Mouse (Mus musculus): Measurements from ENCODE around the gene Vkorc1.
"Not testable (repeated sequence)": the region's sequence is repeated elsewhere in the genome, so short reads cannot be mapped to it uniquely, and the experiment has no call there.

Gene Vkorc1

GRCm38 (mm10) chr7:127895442-127895841 is at the start of gene Vkorc1, which contains the start of gene Gm21974:
TSS of gene Vkorc1 (minus strand) at chr7:127895617.
TSS of gene Gm21974 (minus strand) at chr7:127895454.
- DNase-seq (ENCODE audit: low spot score): peak; percentile 90

DNA sequence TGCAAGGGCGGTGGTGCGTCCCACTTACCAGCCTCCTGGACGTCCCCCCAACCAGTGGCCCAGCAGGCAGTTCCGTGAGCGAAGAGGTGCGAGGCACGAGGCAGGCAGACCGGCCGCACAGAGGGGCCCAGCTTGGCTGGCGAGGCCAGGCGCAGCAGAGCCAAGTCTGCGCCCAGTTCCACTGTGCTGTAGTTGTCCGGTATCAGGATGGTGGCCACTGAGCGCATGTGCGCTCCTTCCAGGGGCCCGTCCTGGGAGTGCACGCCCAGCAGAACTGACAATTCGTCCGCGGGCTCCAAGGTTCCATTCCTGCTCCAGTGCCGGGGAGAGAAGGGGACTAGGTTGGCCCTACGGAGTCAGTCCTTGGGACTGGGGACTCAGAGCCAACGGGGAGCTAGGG is 49.2 kb upstream of the Vkorc1 start:
- DNase-seq (ENCODE audit: low spot score): no peak

DNA sequence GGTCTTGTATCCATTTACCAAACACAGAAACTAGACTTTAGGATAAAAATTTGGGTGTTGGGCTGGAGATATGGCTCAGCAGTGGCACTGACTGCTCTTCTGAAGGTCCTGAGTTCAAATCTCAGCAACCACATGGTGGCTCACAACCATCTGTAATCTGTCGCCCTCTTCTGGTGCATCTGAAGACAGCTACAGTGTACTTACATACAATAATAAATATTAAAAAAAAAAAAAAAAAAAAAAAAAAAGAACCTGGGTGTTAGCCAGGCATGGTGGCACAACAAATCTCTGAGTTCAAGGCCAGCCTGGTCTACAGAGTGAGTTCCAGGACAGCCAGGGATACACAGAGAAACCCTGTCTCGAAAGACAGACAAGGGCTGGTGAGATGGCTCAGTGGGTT is 46.7 kb upstream of the Vkorc1 start:
- DNase-seq (ENCODE audit: low spot score): not testable (repeated sequence)

DNA sequence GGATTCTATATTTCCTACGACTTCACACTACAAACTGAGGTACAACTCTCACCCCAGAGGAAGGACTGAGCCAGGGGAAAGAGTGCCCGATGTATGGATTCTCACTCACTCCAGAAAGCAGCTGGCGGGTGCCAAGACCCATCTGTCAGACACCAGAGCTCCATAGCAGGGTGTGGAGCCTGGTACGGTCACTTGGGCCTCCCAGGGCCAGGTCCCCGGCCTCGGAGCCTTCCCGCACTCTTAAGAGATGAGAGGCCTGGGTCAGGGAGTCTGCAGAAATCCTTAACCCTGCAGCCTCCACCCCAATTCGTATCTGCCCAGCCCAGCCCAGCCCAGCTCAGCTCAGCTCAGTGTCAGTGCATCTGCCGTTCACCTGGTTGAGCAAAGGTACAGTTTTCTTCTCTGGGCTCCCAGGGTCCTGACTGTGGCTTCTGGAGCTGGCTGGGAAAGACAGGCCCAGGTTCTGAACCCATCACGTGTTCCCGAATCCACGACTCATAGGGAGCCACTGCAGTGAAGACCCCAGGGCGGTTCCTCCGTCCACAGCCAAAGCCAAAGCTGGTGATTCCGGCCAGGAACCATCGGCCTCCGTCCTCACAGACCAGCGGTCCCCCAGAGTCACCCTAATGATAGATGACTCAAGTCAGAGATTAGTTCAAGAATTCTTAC is 40.9 kb upstream of the Vkorc1 start:
- DNase-seq (ENCODE audit: low spot score): no peak

- DNase-seq (ENCODE audit: low spot score): no peak
Measured at GRCm38 (mm10) chr7:127935748-127936159, 40.3 kb upstream of the Vkorc1 start.

DNA sequence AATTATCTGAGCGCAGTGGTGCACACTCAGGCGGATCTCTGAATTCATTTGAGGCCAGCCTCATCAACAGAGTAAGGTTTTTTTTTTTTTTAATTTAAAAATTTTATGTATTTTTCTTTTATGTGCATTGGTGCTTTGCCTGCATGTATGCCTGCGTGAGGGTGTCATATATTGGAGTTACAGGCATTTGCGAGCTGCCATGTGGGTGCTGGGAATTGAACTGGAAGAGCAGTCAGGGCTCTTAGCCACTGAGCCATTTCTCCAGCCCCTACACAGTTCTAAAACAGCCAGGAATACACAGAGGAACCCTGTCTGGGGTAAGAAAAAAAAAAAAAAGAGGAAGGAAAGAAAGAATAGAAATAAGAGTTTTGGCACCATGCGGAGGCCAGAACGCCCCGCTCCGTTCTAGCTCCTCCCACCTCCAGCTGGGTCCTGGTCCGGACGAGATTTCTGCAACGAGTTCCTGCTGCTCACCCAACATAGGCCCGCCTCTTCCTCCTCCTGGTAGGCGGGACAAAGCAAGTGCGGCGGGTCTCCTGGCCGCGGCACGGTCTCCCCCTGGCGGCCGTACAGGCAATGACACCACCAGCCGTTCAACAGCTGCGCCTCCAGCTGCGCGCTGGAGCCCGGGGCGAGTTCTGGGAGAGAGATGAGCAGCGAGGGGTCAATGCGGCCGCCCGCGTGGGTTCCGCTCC is 39.8 kb upstream of the Vkorc1 start:
- DNase-seq (ENCODE audit: low spot score): peak; percentile 95

DNA sequence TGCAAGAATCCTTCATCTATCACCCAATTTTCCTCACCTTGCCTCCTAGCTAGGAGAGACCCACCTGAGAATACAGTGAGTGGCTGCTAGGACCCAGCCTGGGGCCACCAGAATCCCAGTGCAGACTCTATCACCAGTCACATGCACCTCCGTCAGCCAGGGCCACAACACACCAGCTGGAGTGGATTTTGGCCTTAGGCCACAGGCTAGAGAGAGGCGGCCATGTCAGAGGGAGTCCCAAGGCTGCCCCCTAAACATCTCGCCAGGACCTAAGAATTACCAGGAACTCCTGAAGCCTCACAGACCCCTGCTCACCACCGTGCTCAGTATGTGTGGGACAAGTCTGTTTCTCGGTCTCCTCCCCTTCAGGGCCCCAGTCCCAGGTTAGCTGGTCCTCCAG is 38.7 kb upstream of the Vkorc1 start:
- DNase-seq (ENCODE audit: low spot score): no peak

- no peak for DNase-seq (ENCODE audit: low spot score)
Measured at GRCm38 (mm10) chr7:127932273-127933031, 37.0 kb upstream of the Vkorc1 start.

- DNase-seq (ENCODE audit: low spot score): no peak
Measured at GRCm38 (mm10) chr7:127931351-127932135, 36.1 kb upstream of the Vkorc1 start.

DNA sequence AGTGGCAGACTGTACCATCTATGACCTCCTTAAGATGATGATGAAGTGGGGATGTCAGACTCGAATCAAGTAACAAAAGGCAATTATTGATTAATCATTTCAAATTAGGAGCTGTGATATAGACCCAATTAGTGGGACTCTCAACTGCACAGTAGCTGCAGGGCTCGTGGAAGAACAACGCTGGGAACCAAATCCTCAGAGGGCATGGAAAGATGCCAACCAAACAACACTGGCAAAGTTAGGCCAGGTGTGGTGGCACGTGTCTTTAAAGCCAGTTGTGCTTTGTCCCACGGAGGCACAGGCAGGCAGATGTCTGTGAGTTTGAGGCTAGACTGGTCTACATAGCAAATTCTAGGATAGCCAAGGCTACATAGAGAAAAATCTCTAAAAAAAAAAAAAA is 35.2 kb upstream of the Vkorc1 start:
- no peak for DNase-seq (ENCODE audit: low spot score)

- DNase-seq (ENCODE audit: low spot score): no peak
Measured at GRCm38 (mm10) chr7:127929923-127930322, 34.5 kb upstream of the Vkorc1 start, which contains the start of gene Prss8. TSS of gene Prss8 (minus strand) at chr7:127930104.

- DNase-seq (ENCODE audit: low spot score): no peak
Measured at GRCm38 (mm10) chr7:127928596-127928995, 33.2 kb upstream of the Vkorc1 start.

GRCm38 (mm10) chr7:127927726-127928125 is 32.3 kb upstream of the Vkorc1 start:
- DNase-seq (ENCODE audit: low spot score): no peak

GRCm38 (mm10) chr7:127926846-127927245 is 31.4 kb upstream of the Vkorc1 start:
- DNase-seq (ENCODE audit: low spot score): no peak

DNA sequence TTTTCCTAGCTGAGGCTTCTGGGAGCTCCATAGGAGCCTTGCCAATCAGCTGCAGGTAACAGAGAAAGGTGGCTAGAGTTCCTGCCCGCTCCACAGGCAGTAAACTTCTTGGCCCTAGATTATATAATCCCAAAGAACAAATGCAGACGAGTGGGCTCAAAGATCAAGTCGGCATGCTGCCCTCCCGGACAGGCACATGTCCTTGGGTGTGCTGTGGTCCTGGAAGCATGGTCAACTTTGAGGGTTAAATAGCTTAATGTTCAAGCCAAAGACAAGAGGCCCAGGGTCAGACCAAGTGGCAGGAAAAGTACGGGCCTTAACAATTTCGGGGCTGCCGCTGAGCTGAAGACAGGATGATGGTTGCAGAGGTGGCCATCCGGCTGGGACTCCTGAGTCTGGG is 30.6 kb upstream of the Vkorc1 start:
- no peak for DNase-seq (ENCODE audit: low spot score)

GRCm38 (mm10) chr7:127925252-127925651 is 29.8 kb upstream of the Vkorc1 start:
- DNase-seq (ENCODE audit: low spot score): no peak

DNA sequence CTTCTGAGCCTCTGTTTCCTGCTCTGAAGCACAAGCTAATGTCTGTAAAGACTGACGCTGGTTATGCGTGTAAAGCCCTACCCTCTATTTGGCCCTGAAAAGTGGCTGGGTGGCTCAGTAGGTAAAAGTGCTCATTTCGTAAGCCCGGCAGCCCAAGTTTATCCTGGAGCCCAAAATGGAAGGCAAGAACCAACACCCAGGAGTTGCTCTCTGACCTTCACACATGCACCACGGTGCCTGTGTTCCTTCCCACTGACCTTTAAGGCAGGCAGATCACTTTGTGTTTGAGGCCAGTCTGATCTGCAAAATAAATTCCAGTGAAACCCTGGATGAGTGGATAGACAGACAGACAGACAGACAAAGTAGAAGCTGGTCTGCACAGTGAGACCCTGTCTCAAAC is 28.3 kb upstream of the Vkorc1 start:
- DNase-seq (ENCODE audit: low spot score): no peak

DNA sequence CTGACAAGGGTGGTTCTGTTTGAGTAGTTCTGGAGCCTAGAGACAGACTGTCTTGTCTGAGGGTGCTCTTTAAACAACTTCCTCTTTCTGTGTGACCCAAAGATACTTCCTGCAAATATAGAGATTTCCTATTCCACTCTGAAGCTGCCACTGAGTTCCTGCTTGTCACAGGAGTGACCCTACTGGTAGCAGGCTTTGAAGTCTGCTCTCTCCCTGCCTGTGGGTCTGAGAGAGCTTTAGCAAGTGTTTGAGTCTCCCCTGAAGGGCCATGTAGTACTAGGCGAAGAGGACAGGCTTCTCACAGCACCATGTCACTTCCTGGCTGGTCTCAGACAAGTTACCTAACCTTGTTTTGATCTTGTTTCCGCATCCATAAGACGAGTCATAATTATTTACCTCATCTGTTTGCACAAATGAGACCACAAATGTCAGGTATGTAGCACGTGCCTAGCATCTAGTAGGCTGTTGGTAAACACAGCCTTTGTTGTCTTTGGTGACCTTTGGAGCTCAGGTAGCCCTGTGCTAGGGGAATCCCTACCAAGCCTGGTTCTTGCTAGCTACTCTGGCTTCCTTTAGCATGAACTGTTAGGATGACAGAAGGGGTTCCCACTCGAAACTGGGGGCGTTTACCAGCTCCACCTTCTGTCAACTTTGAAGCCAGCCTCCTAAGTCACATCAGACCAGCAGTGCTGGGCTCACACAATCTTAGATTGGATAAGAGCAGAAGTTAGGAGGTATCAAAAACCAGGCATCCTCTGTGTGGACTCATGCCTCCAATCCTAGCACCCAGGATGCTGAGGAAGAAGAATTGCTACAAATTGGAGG is 27.2 kb upstream of the Vkorc1 start:
- no peak for DNase-seq (ENCODE audit: low spot score)

GRCm38 (mm10) chr7:127921516-127921915 is 26.1 kb upstream of the Vkorc1 start:
- no peak for DNase-seq (ENCODE audit: low spot score)

GRCm38 (mm10) chr7:127919290-127919689 is 23.9 kb upstream of the Vkorc1 start:
- DNase-seq (ENCODE audit: low spot score): no peak

DNA sequence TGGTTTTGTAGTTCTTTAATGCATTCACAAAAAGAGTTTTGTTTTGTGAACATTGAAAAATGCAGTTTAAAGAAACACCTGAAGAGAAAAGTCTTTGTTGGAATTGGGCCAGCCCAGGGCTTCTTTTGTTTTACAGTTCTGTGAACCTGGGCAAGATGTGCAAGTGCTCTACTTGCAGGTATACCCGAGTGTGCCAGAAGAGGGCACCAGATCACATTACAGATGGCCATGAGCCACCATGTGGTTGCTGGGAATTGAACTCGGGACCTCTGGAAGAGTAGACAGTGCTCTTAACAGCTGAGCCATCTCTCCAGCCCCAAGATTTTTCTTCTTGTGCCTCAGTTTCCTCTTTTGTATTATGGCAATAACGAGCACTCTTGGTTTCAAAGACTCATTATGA is 22.8 kb upstream of the Vkorc1 start:
- DNase-seq (ENCODE audit: low spot score): no peak
